Mouse (Mus musculus): ENCODE data around the gene Stard7. TPM values are rescaled to one million over a fixed set of nuclear protein-coding genes. Genes with fewer than 3 reads are reported as not detected.

Stard7 gene
- polyA plus RNA-seq, 1 experiment from 2014 or later, result 83.5 TPM

DNA sequence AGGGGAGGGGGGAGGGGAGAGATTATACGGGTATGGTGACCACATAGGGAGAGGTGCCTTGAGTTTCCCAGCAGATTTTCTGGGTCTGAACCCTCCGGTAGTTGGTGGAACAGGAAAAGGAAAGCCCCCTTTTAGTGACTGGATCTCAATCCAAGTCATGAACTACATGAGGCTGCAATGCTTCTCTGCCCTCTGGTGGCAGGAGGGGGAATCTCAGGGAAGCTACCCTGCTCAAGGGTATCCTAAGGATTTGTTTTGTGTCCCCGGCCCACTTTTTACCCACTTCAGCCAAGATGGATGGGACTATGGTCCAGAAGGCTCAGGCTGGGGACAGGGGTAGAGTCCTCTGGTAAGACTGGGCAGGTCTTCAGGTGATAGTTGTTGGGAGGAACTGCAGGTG lies 71.1 kb downstream of the Stard7 start:
- no peak overlapping the region for H3K4me3 ChIP-seq (replicated peaks)
- H3K27me3 ChIP-seq, result peaks cover 27% of the 10 kb centered on the region
- 22% methylated on average over 3 of the region's 3 CpGs for WGBS
- H3K9me3 ChIP-seq, result no peaks in the 10 kb centered on the region
- H3K4me2 ChIP-seq (replicated peaks), result no peak overlapping the region
- peak; percentile 41; the same call in 1 of the 2 replicates for ATAC-seq
- peaks cover 7% of the 10 kb centered on the region for H3K4me1 ChIP-seq (replicated peaks)
- H3K36me3 ChIP-seq, result no peaks in the 10 kb centered on the region
- no peak overlapping the region for H3K27ac ChIP-seq
- no peak overlapping the region for H3K9ac ChIP-seq (replicated peaks)

GRCm38 (mm10) chr2:127346334-127346733 lies 76.3 kb downstream of the Stard7 start:
- H3K4me3 ChIP-seq (replicated peaks), result no peak overlapping the region
- no peak overlapping the region for H3K9ac ChIP-seq (replicated peaks)
- ATAC-seq, result no peak
- H3K9me3 ChIP-seq, result no peaks in the 10 kb centered on the region
- no peak overlapping the region for H3K27ac ChIP-seq
- 0 out of 2 replicates have a peak, but pooled peaks cover 5% of the 10 kb centered on the region for H3K27me3 ChIP-seq
- WGBS, result 63% methylated on average over 1 of the region's 1 CpGs
- H3K4me1 ChIP-seq (replicated peaks), result no peaks in the 10 kb centered on the region
- no peaks in the 10 kb centered on the region for H3K36me3 ChIP-seq
- no peak overlapping the region for H3K4me2 ChIP-seq (replicated peaks)

DNA sequence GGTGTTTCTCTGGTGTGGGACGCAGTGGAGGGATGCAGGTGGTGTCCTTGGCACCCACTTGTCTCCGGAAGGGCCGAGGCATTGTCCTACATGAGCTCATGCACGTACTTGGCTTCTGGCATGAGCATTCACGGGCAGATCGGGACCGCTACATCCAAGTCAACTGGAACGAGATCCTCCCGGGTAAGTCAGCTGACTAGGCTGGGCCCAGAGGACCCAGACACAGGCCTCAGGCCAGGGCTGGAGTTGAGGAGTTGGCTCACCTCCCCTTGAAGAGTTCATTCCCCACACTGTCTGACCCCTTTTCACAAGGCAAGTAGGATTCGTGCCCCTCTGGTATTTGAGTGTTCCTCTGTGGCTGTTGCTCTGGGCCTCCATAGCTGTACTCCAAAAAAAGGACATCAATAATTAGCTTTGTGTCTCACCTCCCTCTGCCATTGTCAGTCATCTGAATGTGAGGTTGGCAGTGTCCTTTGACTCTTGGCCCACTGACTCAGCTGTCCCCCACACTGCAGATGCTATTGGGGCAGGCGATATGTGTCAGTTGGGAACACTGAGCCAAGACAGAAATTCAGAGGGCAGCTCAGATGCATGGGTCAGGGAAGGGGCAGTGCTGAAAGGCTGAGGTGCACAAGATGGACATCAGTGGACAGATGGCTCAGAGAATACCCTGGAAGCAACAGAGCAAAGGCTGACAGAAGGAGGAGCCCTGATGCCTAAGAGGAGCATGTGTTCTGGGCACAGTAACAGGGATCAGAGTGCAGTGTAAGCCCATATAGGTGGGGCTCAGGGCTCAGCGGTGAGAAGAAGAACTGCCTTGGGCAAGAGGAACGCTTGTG lies 77.3 kb downstream of the Stard7 start:
- Histone ChIP-seq H3K4me2 (replicated peaks) (no peak overlapping the region), H3K4me1 (replicated peaks) (no peaks in the 10 kb centered on the region), H3K27me3 (0 out of 2 replicates have a peak, but pooled peaks cover 5% of the 10 kb centered on the region), H3K9me3 (no peaks in the 10 kb centered on the region), H3K36me3 (no peaks in the 10 kb centered on the region), H3K9ac (replicated peaks) (no peak overlapping the region), H3K27ac (no peak overlapping the region), H3K4me3 (replicated peaks) (no peak overlapping the region)
- WGBS, result 82% methylated on average over 13 of the region's 13 CpGs
- no peak for ATAC-seq

Other genes with a start within 250 kb of the Stard7 start
- gene Blvra, start 199.6 kb upstream of the Stard7 start, polyA plus RNA-seq (2015; fragmentation: Nextera tagmentation; extraction: Ambion mirVana), result 22.8 TPM in 2 replicates
- gene Ncaph, start 136.3 kb upstream of the Stard7 start, polyA plus RNA-seq (2015; fragmentation: Nextera tagmentation; extraction: Ambion mirVana), result 35.5 and 35.8 TPM in 2 replicates
- gene Itpripl1, start 126.8 kb upstream of the Stard7 start, polyA plus RNA-seq (2015; fragmentation: Nextera tagmentation; extraction: Ambion mirVana), result 8.7 TPM in 2 replicates
- 1.7 and 1.8 TPM in 2 replicates for gene 1810024B03Rik, start 61.9 kb upstream of the Stard7 start, polyA plus RNA-seq (2015; fragmentation: Nextera tagmentation; extraction: Ambion mirVana)
- gene Snrnp200, start 61.8 kb upstream of the Stard7 start, polyA plus RNA-seq (2015; fragmentation: Nextera tagmentation; extraction: Ambion mirVana), result 62.3 and 62.7 TPM in 2 replicates
- gene Ciao1, start 22.4 kb upstream of the Stard7 start, polyA plus RNA-seq (2015; fragmentation: Nextera tagmentation; extraction: Ambion mirVana), result 64.0 and 68.4 TPM in 2 replicates
- gene Tmem127, start 22.3 kb upstream of the Stard7 start, polyA plus RNA-seq (2015; fragmentation: Nextera tagmentation; extraction: Ambion mirVana), result 43.9 and 44.6 TPM in 2 replicates
- gene Dusp2, start 65.9 kb downstream of the Stard7 start, polyA plus RNA-seq (2015; fragmentation: Nextera tagmentation; extraction: Ambion mirVana), result 4.3 and 4.4 TPM in 2 replicates
- gene Astl, start 68.4 kb downstream of the Stard7 start, polyA plus RNA-seq (2015; fragmentation: Nextera tagmentation; extraction: Ambion mirVana), result not detected in 2 replicates
- gene Adra2b, start 93.0 kb downstream of the Stard7 start, polyA plus RNA-seq (2015; fragmentation: Nextera tagmentation; extraction: Ambion mirVana), result 0.12 and 0.15 TPM in 2 replicates
- gene Gpat2, start 155.0 kb downstream of the Stard7 start, polyA plus RNA-seq (2015; fragmentation: Nextera tagmentation; extraction: Ambion mirVana), result 0.13 and 0.22 TPM in 2 replicates
- gene Fahd2a, start 174.3 kb downstream of the Stard7 start, polyA plus RNA-seq (2015; fragmentation: Nextera tagmentation; extraction: Ambion mirVana), result 36.1 and 37.6 TPM in 2 replicates

All from midbrain, embryonic 13.5 days (tissue).